Mouse (Mus musculus): Measurements from ENCODE around the gene Fam129c. TPM values are rescaled to one million over a fixed set of nuclear protein-coding genes. Genes with fewer than 3 reads are reported as not detected.

Gene Fam129c
- polyA plus RNA-seq, 1 experiment, result 3.9 TPM

DNA sequence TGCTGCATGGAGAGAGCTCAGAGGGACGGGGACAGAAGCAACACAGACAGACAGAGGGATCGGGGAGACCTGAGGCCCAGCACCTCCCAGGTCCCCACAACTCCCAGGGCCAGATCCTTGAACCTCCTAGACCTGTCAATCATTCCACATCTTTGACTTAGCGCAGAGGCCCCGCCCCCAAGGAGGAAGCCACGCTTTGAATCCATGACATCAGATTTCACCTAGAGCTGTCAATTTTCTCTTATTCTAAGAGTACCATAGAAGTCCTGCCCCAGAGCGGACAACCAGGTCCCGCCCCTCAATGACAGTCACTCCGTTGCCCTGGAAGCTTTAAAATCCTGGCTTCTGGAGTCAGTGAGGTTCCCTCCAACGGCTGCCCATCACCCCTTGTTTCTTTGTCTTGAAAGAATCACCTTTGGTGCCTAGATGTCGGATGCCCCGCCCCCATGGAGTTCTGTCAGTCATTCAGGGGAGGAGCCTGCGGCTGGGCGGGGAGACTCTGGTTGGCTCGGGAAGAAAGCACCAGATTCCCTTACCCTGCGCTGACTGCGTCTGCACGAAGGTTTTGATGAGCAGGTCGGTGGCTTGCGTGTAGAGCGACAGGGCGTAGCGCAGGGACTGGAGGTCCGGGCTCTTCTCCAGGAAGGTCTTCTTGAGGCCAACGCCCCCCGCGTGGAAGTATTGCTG is 36.7 kb downstream of the Fam129c start:
- Histone ChIP-seq H3K36me3 (ENCODE audit: control insufficient read depth, insufficient read depth, low read length) (no peaks in the 10 kb centered on the region), H3K4me3 (ENCODE audit: control insufficient read depth, low read depth, low read length) (peak overlapping the region; percentile 3), H3K27ac (ENCODE audit: control insufficient read depth, insufficient read depth, low read depth, low read length) (no peak overlapping the region), H3K4me1 (ENCODE audit: control insufficient read depth, insufficient read depth, low read length) (peaks cover 29% of the 10 kb centered on the region), H3K27me3 (ENCODE audit: control insufficient read depth, insufficient read depth, low read length) (no peaks in the 10 kb centered on the region)
- TF ChIP-seq POLR2A (IDR thresholded peaks at IDR 0.05; ENCODE audit: control insufficient read depth, low read depth, low read length) (no peak), CTCF (IDR thresholded peaks at IDR 0.05; ENCODE audit: control insufficient read depth, insufficient read depth, insufficient replicate concordance, low read depth, low read length) (no peak)

DNA sequence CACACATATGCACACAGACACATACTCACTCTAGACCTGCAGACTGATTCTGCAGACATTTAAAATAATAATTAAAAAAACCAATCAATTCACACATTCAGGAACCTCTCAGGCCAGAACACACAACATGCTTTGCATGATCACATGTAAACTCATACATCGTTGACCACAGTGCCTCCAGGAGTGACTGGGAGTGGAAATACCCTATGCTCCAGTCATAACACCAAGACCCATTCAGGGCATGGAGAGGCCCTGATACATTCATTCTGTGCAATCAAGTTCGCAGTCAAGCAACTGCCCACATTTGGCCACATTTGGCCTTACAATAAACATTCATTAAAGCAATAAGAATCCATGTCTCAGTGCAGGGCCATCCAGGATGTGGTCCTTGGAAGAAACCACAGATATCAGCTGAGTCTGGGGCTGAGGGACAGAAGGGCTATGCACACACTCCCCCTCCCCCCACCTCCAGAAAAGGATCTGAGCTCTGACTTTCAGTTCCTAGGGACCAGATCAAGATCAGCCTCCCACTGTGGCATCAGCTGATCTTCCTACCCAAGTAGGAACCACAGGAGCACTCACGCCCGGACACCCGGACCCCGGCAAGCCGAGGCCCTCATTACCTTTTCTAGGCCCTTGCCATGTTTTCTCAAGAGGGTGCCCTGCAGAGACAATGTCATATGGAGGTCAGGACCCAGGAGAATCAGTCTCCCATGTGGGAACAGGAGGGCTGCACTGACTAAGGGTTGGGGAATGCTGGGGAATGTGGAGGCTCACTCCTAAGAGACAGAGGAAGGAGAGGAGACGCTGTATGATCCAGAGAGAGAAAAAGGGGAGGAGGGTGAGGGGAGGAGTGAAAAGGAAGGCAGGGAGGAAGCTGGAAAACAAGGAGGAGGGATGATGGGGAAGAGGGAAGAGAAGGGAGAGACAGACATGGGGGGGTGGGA is 40.0 kb downstream of the Fam129c start:
- Histone ChIP-seq H3K27me3 (ENCODE audit: control insufficient read depth, insufficient read depth, low read length) (no peaks in the 10 kb centered on the region), H3K4me1 (ENCODE audit: control insufficient read depth, insufficient read depth, low read length) (peaks cover 15% of the 10 kb centered on the region), H3K27ac (ENCODE audit: control insufficient read depth, insufficient read depth, low read depth, low read length) (no peak overlapping the region), H3K36me3 (ENCODE audit: control insufficient read depth, insufficient read depth, low read length) (no peaks in the 10 kb centered on the region), H3K4me3 (ENCODE audit: control insufficient read depth, low read depth, low read length) (no peak overlapping the region)
- TF ChIP-seq CTCF (IDR thresholded peaks at IDR 0.05; ENCODE audit: control insufficient read depth, insufficient read depth, insufficient replicate concordance, low read depth, low read length), result no peak
- TF ChIP-seq POLR2A (IDR thresholded peaks at IDR 0.05; ENCODE audit: control insufficient read depth, low read depth, low read length), result no peak

- H3K27ac ChIP-seq (ENCODE audit: control insufficient read depth, insufficient read depth, low read depth, low read length), result no peak overlapping the region
- no peak for TF ChIP-seq CTCF (IDR thresholded peaks at IDR 0.05; ENCODE audit: control insufficient read depth, insufficient read depth, insufficient replicate concordance, low read depth, low read length)
- no peak for TF ChIP-seq POLR2A (IDR thresholded peaks at IDR 0.05; ENCODE audit: control insufficient read depth, low read depth, low read length)
- peaks cover 11% of the 10 kb centered on the region for H3K4me1 ChIP-seq (ENCODE audit: control insufficient read depth, insufficient read depth, low read length)
- no peaks in the 10 kb centered on the region for H3K27me3 ChIP-seq (ENCODE audit: control insufficient read depth, insufficient read depth, low read length)
- H3K36me3 ChIP-seq (ENCODE audit: control insufficient read depth, insufficient read depth, low read length), result no peaks in the 10 kb centered on the region
- H3K4me3 ChIP-seq (ENCODE audit: control insufficient read depth, low read depth, low read length), result no peak overlapping the region
Observed at GRCm38 (mm10) chr8:71638321-71638720, 40.9 kb downstream of the Fam129c start.

DNA sequence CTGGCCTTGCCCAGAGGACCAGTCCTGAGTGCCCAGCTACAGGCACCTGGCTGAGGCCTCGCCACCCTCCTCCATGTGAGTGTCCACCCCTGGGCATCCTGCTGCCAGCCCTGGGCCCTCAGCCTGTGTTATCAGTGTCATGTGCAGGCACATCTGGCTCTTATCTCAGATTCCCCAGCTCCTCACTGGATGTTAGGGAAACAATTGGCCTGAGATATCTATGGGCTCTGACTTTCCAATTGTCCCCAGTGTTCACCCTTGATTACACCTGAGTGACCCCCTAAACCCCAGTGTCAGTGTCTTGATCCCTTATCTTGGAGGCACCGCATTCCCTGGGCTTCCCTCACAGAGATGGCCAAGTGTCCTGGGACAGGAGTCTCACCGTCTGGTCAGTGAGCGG is 41.9 kb downstream of the Fam129c start:
- H3K36me3 ChIP-seq (ENCODE audit: control insufficient read depth, insufficient read depth, low read length), result no peaks in the 10 kb centered on the region
- TF ChIP-seq POLR2A (IDR thresholded peaks at IDR 0.05; ENCODE audit: control insufficient read depth, low read depth, low read length) (no peak), CTCF (IDR thresholded peaks at IDR 0.05; ENCODE audit: control insufficient read depth, insufficient read depth, insufficient replicate concordance, low read depth, low read length) (no peak)
- H3K27me3 ChIP-seq (ENCODE audit: control insufficient read depth, insufficient read depth, low read length), result no peaks in the 10 kb centered on the region
- H3K4me1 ChIP-seq (ENCODE audit: control insufficient read depth, insufficient read depth, low read length), result peaks cover 3% of the 10 kb centered on the region
- H3K27ac ChIP-seq (ENCODE audit: control insufficient read depth, insufficient read depth, low read depth, low read length), result no peak overlapping the region
- H3K4me3 ChIP-seq (ENCODE audit: control insufficient read depth, low read depth, low read length), result no peak overlapping the region

GRCm38 (mm10) chr8:71645510-71645909 is 48.1 kb downstream of the Fam129c start:
- H3K4me3 ChIP-seq (ENCODE audit: control insufficient read depth, low read depth, low read length), result no peak overlapping the region
- TF ChIP-seq CTCF (IDR thresholded peaks at IDR 0.05; ENCODE audit: control insufficient read depth, insufficient read depth, insufficient replicate concordance, low read depth, low read length), result no peak
- no peak for TF ChIP-seq POLR2A (IDR thresholded peaks at IDR 0.05; ENCODE audit: control insufficient read depth, low read depth, low read length)
- H3K27ac ChIP-seq (ENCODE audit: control insufficient read depth, insufficient read depth, low read depth, low read length), result no peak overlapping the region
- no peaks in the 10 kb centered on the region for H3K27me3 ChIP-seq (ENCODE audit: control insufficient read depth, insufficient read depth, low read length)
- no peaks in the 10 kb centered on the region for H3K36me3 ChIP-seq (ENCODE audit: control insufficient read depth, insufficient read depth, low read length)
- H3K4me1 ChIP-seq (ENCODE audit: control insufficient read depth, insufficient read depth, low read length), result no peaks in the 10 kb centered on the region

GRCm38 (mm10) chr8:71654600-71654999 is 57.2 kb downstream of the Fam129c start:
- no peak overlapping the region for H3K27ac ChIP-seq (ENCODE audit: control insufficient read depth, insufficient read depth, low read depth, low read length)
- no peaks in the 10 kb centered on the region for H3K27me3 ChIP-seq (ENCODE audit: control insufficient read depth, insufficient read depth, low read length)
- no peaks in the 10 kb centered on the region for H3K36me3 ChIP-seq (ENCODE audit: control insufficient read depth, insufficient read depth, low read length)
- H3K4me1 ChIP-seq (ENCODE audit: control insufficient read depth, insufficient read depth, low read length), result peaks cover 6% of the 10 kb centered on the region
- H3K4me3 ChIP-seq (ENCODE audit: control insufficient read depth, low read depth, low read length), result peak overlapping the region; percentile 51; the same call in 1 of the 2 replicates
- no peak for TF ChIP-seq CTCF (IDR thresholded peaks at IDR 0.05; ENCODE audit: control insufficient read depth, insufficient read depth, insufficient replicate concordance, low read depth, low read length)
- no peak for TF ChIP-seq POLR2A (IDR thresholded peaks at IDR 0.05; ENCODE audit: control insufficient read depth, low read depth, low read length)

Other genes starting within 250 kb of the Fam129c start
- gene Use1, start 230.8 kb upstream of the Fam129c start, polyA plus RNA-seq (2012; rRNA removed), result 158 and 169 TPM in 2 replicates
- gene Ocel1, start 226.3 kb upstream of the Fam129c start, polyA plus RNA-seq (2012; rRNA removed), result 36.5 and 45.0 TPM in 2 replicates
- gene Nr2f6, start 215.7 kb upstream of the Fam129c start, polyA plus RNA-seq (2012; rRNA removed), result 10.2 and 10.8 TPM in 2 replicates
- gene Ushbp1, start 201.8 kb upstream of the Fam129c start, polyA plus RNA-seq (2012; rRNA removed), result 1.3 and 1.8 TPM in 2 replicates
- gene Babam1, start 200.8 kb upstream of the Fam129c start, polyA plus RNA-seq (2012; rRNA removed), result 70.6 and 76.6 TPM in 2 replicates
- gene Ankle1, start 191.6 kb upstream of the Fam129c start, polyA plus RNA-seq (2012; rRNA removed), result 1.9 and 2.3 TPM in 2 replicates
- gene Abhd8, start 134.0 kb upstream of the Fam129c start, polyA plus RNA-seq (2012; rRNA removed), result 231 and 283 TPM in 2 replicates
- 14.2 and 19.5 TPM in 2 replicates for gene Mrpl34, start 132.7 kb upstream of the Fam129c start, polyA plus RNA-seq (2012; rRNA removed)
- gene Dda1, start 128.4 kb upstream of the Fam129c start, polyA plus RNA-seq (2012; rRNA removed), result 136 and 152 TPM in 2 replicates
- gene Ano8, start 111.7 kb upstream of the Fam129c start, polyA plus RNA-seq (2012; rRNA removed), result 0.99 and 1.2 TPM in 2 replicates
- gene Gtpbp3, start 109.5 kb upstream of the Fam129c start, polyA plus RNA-seq (2012; rRNA removed), result 6.1 and 6.3 TPM in 2 replicates
- 0.95 and 2.4 TPM in 2 replicates for gene Plvap, start 85.9 kb upstream of the Fam129c start, polyA plus RNA-seq (2012; rRNA removed)
- gene Ccdc194, start 71.9 kb upstream of the Fam129c start, polyA plus RNA-seq (2012; rRNA removed), result 0.05 TPM in 1 of 2 replicates, not detected in the other
- gene Bst2, start 60.2 kb upstream of the Fam129c start, polyA plus RNA-seq (2012; rRNA removed), result 16.0 and 19.8 TPM in 2 replicates
- 55.1 and 61.7 TPM in 2 replicates for gene Mvb12a, start 54.7 kb upstream of the Fam129c start, polyA plus RNA-seq (2012; rRNA removed)
- 0.86 and 0.88 TPM in 2 replicates for gene Tmem221, start 38.8 kb upstream of the Fam129c start, polyA plus RNA-seq (2012; rRNA removed)
- 0.29 and 0.47 TPM in 2 replicates for gene Nxnl1, start 31.0 kb upstream of the Fam129c start, polyA plus RNA-seq (2012; rRNA removed)
- gene Slc27a1, start 28.8 kb upstream of the Fam129c start, polyA plus RNA-seq (2012; rRNA removed), result 72.5 and 82.1 TPM in 2 replicates
- 88.4 and 93.6 TPM in 2 replicates for gene Pgls, start 5.5 kb upstream of the Fam129c start, polyA plus RNA-seq (2012; rRNA removed)
- gene Colgalt1, start 13.3 kb downstream of the Fam129c start, polyA plus RNA-seq (2012; rRNA removed), result 31.0 and 37.4 TPM in 2 replicates
- 0.28 and 0.33 TPM in 2 replicates for gene Unc13a, start 74.1 kb downstream of the Fam129c start, polyA plus RNA-seq (2012; rRNA removed)
- 6.6 and 8.4 TPM in 2 replicates for gene Jak3, start 78.6 kb downstream of the Fam129c start, polyA plus RNA-seq (2012; rRNA removed)
- 4,712 and 6,097 TPM in 2 replicates for gene Insl3, start 91.6 kb downstream of the Fam129c start, polyA plus RNA-seq (2012; rRNA removed)
- gene B3gnt3, start 104.1 kb downstream of the Fam129c start, polyA plus RNA-seq (2012; rRNA removed), result 0.17 and 0.23 TPM in 2 replicates
- gene Fcho1, start 128.1 kb downstream of the Fam129c start, polyA plus RNA-seq (2012; rRNA removed), result 2.2 and 2.9 TPM in 2 replicates